Mouse (Mus musculus): ENCODE results near the gene Dst. TPM values are rescaled to one million over a fixed set of nuclear protein-coding genes. Genes with fewer than 3 reads are reported as not detected.
A peak's percentile ranks its signal among the peaks of the same experiment; 100 is the strongest.

Dst gene
- polyA plus RNA-seq, 1 experiment from 2014 or later = 17.9 TPM

DNA sequence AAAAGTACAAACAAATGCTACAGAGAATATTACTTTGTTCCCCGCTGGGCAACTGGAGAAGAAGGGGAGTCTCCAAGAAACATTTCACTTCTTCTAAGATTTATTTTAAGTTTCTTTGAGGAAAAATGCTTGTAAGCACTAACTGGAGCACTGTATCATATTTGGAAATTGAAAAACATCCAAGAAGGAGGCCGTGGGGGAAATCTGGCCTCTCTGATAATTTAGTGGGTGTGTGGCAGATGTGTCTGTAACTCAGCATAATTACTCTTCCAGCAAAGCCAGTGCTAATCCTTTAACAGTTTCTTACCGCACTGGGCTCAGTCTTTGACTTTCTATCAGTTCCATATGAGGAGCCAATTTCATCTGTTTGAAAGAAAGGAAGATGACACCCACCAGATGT, 423.7 kb downstream of the Dst start:
- ATAC-seq (ENCODE audit: extremely low read depth, insufficient number of reproducible peaks, low FRiP score, low TSS enrichment) = no peak
- Histone ChIP-seq H3K27ac (replicated peaks) (peak overlapping the region; percentile 2; the same call in 1 of the 2 replicates), H3K9me3 (no peaks in the 10 kb centered on the region), H3K36me3 (no peaks in the 10 kb centered on the region), H3K4me2 (no peak overlapping the region), H3K4me3 (no peak overlapping the region), H3K4me1 (peaks cover 19% of the 10 kb centered on the region), H3K9ac (no peak overlapping the region), H3K27me3 (replicated peaks) (no peaks in the 10 kb centered on the region)
- 59% methylated on average over 3 of the region's 3 CpGs for WGBS

Small RNAs within 50 kb of the gene (microRNA-seq; reads per million reads assigned to microRNA genes)
- gene Mir6896 = 0.82 reads per million

Other genes starting within 250 kb of the Dst start
- 18.1 and 21.7 TPM in 2 replicates for gene Prim2, start 238.4 kb upstream of the Dst start, polyA plus RNA-seq (2015; fragmentation: Nextera tagmentation; extraction: Ambion mirVana)
- gene Rab23, start 188.3 kb upstream of the Dst start, polyA plus RNA-seq (2015; fragmentation: Nextera tagmentation; extraction: Ambion mirVana) = 14.1 and 14.5 TPM in 2 replicates
- 69.4 and 82.4 TPM in 2 replicates for gene Bag2, start 150.4 kb upstream of the Dst start, polyA plus RNA-seq (2015; fragmentation: Nextera tagmentation; extraction: Ambion mirVana)
- gene Zfp451, start 93.6 kb upstream of the Dst start, polyA plus RNA-seq (2015; fragmentation: Nextera tagmentation; extraction: Ambion mirVana) = 12.4 and 14.6 TPM in 2 replicates
- 4.4 and 4.6 TPM in 2 replicates for gene Bend6, start 409 bp upstream of the Dst start, polyA plus RNA-seq (2015; fragmentation: Nextera tagmentation; extraction: Ambion mirVana)

All from heart, embryonic 13.5 days (tissue).